Mouse (Mus musculus) E14TG2a.4 (cell line): ENCODE results near the gene Tbc1d4.

ENCODE experiments used
- CTCF ChIP-seq: conservative IDR thresholded peaks from 2 replicates; pipeline ENCODE4 v1.5.1; 2014; ENCODE audit warnings: low read length
- NANOG ChIP-seq: IDR thresholded peaks from 2 replicates; pipeline ENCODE4 v1.6.1; 2014; ENCODE audit warnings: borderline replicate concordance, low read length, mixed read lengths

- TF ChIP-seq CTCF = no peak
- TF ChIP-seq NANOG = no peak
These were observed 93.7 kb downstream of the Tbc1d4 start for GRCm38 (mm10) chr14:101515271-101515670.
